Mouse (Mus musculus) erythroid progenitor cell, adult 5-6 weeks (primary cell): ENCODE measurements around the gene Arhgef15. TPM values are rescaled to one million over a fixed set of nuclear protein-coding genes. Genes with fewer than 3 reads are reported as not detected.
"Not testable (repeated sequence)": the region's sequence is repeated elsewhere in the genome, so short reads cannot be mapped to it uniquely, and the experiment has no call there.

Experiments used
- ATAC-seq: replicated peaks from 2 replicates; pipeline ENCODE4 v1.8.0; 2016; ENCODE audit warnings: moderate number of reproducible peaks, mild to moderate bottlenecking, moderate TSS enrichment, inconsistent platforms; ENCODE audit not compliant: poor library complexity, low FRiP score, severe bottlenecking
- total RNA-seq, 2 experiments: library from RNA; stranded (forward) in 1 of 2; stranded (reverse) in 1 of 2; fragments of 150-400 nt in 1 of 2; fragments of 186-747, 209-891 nt in 1 of 2; gene quantifications; 2 replicates each; pipeline versions ENCODE4 v1.2.3 to v1.2.4; 2015 to 2017; ENCODE audit warnings: low replicate concordance in 2 of 2

Gene Arhgef15
- total RNA-seq (2015; ENCODE audit: low replicate concordance) (not detected in 2 replicates), total RNA-seq (2017; ENCODE audit: low replicate concordance) (not detected in 2 replicates)

DNA sequence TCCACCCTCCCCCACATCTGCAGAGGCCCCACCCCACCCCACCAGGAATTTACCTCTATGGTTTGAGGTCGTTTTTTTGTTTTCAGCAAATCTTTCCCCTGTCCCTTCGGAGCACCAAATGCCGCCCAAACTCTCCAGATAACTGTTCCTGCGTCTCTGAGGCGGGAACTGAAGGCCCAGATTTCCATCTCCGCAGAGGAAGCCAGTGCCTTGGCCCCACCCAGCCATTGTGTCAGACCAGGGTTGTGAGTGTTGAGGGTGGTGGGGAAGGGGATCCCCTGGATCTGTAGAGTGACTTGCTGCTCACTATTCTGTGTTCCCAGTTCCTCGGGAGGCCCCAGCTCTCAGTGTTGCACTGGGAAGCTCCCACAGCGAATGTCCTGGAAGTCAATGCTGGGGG lies at the start of gene Arhgef15:
TSS of gene Arhgef15 (minus strand) at position 173 of the 400 bp plus-strand sequence.
- ATAC-seq = no peak

DNA sequence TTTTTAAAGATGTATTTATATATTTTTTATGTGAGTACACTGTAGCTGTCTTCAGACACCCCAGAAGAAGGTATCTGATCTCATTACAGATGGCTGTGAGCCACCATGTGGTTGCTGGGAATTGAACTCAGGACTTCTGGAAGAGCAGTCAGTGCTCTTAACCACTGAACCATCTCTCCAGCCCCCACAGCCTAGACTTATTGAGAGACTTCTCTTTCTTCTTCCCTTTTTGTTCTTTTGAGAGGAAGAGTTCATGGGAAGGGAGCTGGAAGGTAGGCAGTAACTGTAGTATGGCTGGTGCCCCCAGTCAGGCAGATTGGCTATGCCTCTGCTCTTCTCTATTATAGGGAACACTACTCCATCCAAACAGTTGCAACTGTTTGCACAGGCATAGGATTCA lies 49.3 kb upstream of the Arhgef15 start:
- not testable (repeated sequence) for ATAC-seq

GRCm38 (mm10) chr11:69005193-69005592 lies 47.9 kb upstream of the Arhgef15 start:
- ATAC-seq = peak; percentile 67

- no peak for ATAC-seq
These were observed 46.3 kb upstream of the Arhgef15 start for GRCm38 (mm10) chr11:69003592-69003991.

GRCm38 (mm10) chr11:69002782-69003181 lies 45.5 kb upstream of the Arhgef15 start:
- not testable (repeated sequence) for ATAC-seq

GRCm38 (mm10) chr11:68997080-68997479 lies 39.8 kb upstream of the Arhgef15 start:
- ATAC-seq = no peak

- ATAC-seq = 0 out of 2 replicates have a peak, but pooled peaks have one; percentile 53
These were observed 37.1 kb upstream of the Arhgef15 start for GRCm38 (mm10) chr11:68994377-68994776.

DNA sequence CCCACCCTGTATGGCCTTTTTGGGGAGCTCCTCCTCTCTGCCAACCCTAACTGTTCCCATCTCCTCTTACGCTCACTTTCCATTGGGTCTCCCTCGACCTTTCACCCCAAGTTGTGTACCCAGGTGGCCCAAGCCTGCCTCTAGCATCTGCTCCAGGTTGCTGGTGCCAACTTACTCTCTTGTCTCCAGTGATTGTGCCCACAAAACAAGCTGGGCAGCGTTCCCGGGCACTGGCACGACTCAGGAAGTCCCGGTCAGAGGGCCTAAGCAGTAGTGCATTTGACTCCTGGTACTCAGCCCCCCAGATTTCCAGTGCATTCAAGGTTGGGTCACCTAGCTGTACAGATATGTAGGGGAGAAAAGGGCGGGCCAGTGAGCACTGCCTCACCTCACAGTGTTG lies 35.8 kb upstream of the Arhgef15 start:
- ATAC-seq = no peak

GRCm38 (mm10) chr11:68988341-68988740 lies 31.1 kb upstream of the Arhgef15 start:
- no peak for ATAC-seq

DNA sequence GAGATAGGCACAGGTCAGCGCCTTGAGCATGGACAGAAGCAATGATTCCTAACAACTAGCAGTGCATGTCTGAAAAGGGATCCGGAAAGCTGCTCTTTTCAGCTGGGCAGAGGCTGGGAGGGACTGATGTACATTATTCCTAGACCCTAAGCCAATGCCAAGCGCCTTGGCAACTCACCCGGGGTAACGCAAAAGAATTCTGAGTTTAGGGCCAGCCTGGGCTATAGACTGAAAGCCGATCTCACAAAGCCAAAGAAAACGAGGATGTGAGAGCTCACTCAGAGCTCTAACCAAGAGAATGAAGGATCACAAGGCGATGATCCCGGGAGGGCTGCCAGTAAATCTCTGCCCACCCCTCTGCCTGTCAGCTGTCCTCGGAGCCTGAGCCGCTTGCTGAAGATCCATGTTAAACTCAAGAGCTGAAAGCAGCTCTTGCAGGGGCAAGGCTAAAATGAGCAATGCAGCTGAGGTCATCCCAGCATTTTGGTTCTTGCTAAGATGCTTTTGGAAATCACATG lies 30.1 kb upstream of the Arhgef15 start:
- no peak for ATAC-seq

DNA sequence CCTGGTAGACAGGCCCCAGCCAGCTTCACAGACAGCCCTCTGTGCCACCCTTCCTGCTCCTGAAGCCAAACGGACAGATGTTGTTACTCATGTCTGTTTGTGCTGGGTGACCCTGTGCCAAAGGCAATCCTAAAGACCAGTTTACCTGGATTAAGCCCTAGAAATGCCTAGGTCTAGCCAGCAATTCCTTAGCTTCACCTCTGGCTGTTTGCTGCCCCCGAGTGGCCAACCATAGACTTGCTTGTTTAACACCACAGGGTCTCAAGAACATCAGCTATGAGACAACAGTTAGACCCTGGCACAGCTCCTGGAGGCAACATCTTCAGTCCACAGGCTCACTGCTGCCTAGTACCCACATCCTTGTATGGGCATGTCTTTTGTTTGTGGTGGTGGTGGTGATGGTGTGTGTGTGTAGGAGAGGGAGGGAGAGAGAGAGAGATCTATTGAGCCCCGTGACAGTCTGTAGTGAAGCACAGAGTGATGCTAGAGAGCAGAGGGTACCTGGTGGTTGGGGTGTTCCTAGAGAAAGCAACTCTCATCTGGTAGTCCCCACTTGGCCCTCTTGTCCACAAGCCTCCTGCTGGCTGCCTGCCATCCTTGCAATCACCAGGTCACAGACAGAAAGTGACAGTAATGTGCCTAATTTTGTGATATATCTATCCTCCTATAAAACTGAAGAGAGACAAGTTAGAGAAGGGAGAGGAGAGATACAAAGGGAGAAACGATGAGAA lies 25.5 kb upstream of the Arhgef15 start:
- peak; percentile 82 for ATAC-seq

- ATAC-seq = no peak
These were observed 23.6 kb upstream of the Arhgef15 start for GRCm38 (mm10) chr11:68980919-68981318.

DNA sequence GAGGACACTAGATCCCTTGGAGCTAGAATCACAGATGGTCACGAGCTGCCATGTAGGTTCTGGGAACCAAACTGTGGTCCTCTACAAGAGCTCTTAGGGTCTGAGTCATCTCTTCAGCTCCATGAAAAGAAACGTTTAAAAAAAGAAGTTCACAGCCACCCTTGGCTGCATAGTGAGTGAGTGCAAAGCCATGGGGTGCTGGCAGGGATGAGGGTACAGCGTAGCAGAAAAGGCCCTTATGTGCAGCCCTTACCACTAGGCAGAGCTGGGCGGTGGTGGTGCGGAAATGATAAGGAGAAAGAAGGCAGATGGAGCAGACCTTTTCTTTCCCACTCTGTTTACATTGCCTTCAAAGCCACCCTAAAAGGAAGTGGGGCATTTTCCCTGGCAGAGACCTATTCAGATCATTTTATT lies 22.0 kb upstream of the Arhgef15 start:
- ATAC-seq = no peak

- ATAC-seq = no peak
These were observed 18.3 kb upstream of the Arhgef15 start for GRCm38 (mm10) chr11:68975601-68976000.

DNA sequence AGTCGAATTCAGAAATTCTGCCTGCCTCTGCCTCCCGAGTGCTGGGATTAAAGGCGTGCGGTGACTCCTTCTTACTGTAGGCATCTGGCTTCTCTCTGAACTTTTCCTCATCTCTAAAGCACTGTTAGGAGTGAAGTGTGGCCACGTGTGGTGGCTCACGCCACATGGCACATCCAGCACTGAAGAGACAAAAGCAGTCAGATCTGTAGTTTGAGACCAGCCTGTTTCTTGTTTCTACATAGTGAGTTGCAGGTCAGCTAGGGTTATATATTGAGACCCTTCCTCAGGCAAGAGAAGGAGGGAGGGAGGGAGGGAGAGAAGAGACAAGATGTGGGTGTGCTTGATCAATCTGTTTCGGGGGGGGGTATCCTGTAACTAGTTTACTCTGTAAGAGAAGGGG lies 17.8 kb upstream of the Arhgef15 start, which contains the start of gene Rangrf:
TSS of gene Rangrf (minus strand) at position 101 of the 400 bp plus-strand sequence.
- no peak for ATAC-seq

DNA sequence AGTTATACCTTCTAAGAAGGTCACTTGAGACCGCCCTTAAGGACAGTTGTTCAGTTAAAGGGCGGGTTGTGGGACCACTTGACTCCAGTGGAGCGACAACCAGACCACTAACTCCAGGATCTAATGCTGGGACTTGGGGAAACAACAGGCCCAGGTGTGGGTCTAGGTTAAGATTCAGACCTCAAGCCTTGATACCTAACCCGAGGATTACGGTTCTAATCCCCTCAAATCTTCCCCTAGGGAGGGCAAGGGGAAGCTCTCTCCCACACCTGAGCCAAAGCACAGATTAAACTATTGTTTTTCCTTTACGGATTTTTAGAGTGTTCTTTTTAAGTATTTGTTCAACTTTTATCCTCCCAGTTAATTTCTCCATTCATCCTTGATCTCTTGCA lies 16.8 kb upstream of the Arhgef15 start:
- no peak for ATAC-seq

- ATAC-seq = peak; percentile 92
These were observed 16.2 kb upstream of the Arhgef15 start for GRCm38 (mm10) chr11:68973250-68974058.

DNA sequence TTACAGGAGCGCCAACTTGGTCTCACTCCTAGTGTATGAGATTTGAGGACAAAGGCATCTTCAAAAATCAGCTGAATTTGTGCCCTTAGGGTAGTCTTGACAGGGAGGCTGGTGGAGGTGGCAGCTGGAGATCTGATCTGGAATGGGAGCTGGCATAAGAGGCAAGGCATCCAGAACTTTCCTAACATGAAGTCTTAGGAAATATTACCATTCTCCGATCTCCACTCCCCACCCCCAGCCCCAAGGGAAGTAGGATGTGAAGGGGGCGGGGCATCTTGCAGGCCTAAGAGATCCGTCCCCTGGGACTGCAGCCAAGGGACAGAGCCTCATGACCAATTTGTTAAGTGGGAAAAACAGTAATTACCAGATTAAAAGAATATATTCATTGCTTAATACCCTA lies 13.0 kb upstream of the Arhgef15 start:
- ATAC-seq = no peak

GRCm38 (mm10) chr11:68968752-68969151 lies 11.5 kb upstream of the Arhgef15 start:
- no peak for ATAC-seq
